Mouse (Mus musculus) embryonic fibroblast, embryonic 13.5 days (primary cell): ENCODE measurements around the gene Celsr1.

Experiments
- CTCF ChIP-seq: IDR thresholded peaks from 2 replicates; pipeline ENCODE4 v1.5.1; 2011; ENCODE audit warnings: mild to moderate bottlenecking, control low read depth, low read length, moderate library complexity, borderline replicate concordance; ENCODE audit not compliant: insufficient read depth
- POLR2A ChIP-seq: IDR thresholded peaks from 2 replicates; pipeline ENCODE4 v1.6.1; 2011; ENCODE audit warnings: low read depth, mild to moderate bottlenecking, control low read depth, low read length, moderate library complexity

DNA sequence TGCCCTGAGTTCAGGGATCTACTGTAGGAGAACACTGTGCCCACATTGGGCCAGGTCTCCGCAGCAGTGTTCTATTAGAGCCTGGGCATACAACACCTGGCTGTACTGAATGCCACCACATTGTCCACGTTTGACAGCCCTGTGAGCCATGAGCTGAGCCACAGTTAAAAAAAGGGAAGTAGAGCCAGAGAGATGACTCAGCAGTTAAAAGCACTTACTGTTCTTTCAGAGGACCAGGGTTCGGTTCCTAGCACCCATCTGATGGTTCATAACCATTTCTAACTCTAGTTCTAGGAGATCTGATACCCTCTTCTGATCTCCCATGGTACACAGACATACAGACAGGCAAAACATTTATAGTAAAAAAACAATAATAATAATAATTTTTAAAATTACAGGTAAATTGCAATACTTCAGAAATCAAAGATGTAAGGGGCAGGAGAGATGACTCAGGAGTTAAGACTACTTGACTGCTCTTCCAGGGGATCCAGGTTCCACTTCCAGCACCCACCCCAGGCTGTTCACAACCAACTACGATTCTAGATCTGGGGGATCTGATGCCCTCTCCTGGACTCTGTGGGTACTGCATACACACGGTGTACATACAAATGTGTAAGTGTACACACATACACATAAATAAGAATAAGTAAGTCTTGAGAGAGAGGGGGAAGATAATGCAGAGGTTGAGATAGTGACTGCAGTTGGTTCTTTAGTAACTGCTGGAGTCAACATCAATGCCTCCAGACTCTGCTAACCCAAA is 14.6 kb downstream of the Celsr1 start:
- TF ChIP-seq CTCF, result no peak
- no peak for TF ChIP-seq POLR2A
